Mouse (Mus musculus) myocyte (in vitro differentiated cells): ENCODE measurements around the gene Efna2.

Experiments used
- POLR2A ChIP-seq: IDR thresholded peaks from one replicate; pipeline ENCODE4 v1.6.1; 2011; ENCODE audit warnings: low read depth, mild to moderate bottlenecking, control low read depth, moderate library complexity; ENCODE audit not compliant: insufficient read length
- TCF3 ChIP-seq: IDR thresholded peaks from one replicate; pipeline ENCODE4 v1.6.1; 2011; ENCODE audit warnings: low read depth, control low read depth; ENCODE audit not compliant: insufficient read length

DNA sequence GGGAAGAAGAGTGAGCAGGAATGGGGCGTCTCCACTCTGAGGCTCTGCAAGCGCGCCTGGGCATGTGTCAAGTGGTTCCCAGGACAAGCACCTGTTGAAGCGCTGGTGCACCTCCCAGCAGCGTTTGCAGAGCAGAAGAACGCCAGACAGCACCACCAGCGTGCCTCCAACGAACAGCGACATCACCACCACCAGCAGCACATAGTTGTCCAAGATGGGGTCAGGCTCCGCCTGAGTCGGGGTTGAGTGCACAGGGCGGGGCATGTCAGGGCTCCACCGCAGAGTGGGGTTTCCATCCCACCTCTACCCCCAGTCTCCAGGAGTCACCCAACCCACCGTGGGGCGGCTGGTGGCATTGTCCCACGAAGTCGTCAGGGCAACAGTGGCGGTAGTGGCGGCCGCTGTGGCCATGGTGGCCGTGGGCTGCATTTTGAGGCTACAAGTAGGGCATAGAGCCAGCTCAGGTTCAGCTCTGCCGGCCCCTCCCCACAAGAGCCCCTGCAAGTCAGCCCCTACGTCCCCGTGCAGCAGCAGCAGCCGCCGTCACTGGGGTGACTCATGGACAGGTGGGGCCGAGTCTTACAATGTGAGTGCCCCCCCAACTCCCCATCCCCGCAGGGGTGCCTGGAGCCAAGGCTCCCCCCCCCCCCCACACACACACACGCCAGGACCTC, 42.2 kb upstream of the Efna2 start:
- TF ChIP-seq POLR2A (no peak), TCF3 (no peak)
